Mouse (Mus musculus): ENCODE data around the gene Glg1.
A peak's percentile ranks its signal among the peaks of the same experiment; 100 is the strongest.
"Not testable (repeated sequence)": the region's sequence is repeated elsewhere in the genome, so short reads cannot be mapped to it uniquely, and the experiment has no call there.

Gene Glg1

GRCm38 (mm10) chr8:111155721-111156436, 103.1 kb downstream of the Glg1 start:
- DNase-seq (ENCODE audit: low spot score in 2 of 2): no peak

DNA sequence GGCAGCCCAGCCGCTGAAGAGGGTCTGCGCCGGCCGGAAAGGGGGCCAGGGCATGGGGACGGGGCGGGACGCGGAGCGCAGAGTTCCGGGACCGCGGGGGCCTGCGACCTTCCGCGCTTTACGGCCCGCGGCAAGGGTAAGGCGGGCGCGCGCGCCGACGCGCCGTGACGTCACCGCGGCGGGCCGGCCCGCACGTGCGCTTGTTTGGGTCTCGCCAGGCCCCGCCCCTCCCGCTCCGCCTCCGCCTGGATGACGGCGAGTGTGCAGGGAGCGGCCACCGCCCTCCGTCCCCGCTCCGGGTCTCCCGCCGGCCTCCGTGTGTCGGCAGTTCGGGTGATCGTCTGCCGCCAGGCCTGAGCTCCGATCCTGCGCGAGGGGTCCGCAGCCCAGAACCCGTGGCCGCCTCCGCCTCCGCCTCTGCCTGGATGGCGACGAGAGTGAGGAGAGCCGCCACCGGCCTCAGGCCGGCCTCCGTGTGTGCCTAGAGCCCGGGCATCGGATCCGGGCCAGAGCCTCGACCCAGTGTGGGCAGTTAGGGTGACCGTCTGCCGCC, 113.5 kb downstream of the Glg1 start:
- DNase-seq (ENCODE audit: low spot score in 2 of 2): peak; percentile 92 to 93

- DNase-seq (ENCODE audit: low spot score in 2 of 2): not testable (repeated sequence)
These were observed 114.0 kb downstream of the Glg1 start for GRCm38 (mm10) chr8:111144901-111145459.

DNA sequence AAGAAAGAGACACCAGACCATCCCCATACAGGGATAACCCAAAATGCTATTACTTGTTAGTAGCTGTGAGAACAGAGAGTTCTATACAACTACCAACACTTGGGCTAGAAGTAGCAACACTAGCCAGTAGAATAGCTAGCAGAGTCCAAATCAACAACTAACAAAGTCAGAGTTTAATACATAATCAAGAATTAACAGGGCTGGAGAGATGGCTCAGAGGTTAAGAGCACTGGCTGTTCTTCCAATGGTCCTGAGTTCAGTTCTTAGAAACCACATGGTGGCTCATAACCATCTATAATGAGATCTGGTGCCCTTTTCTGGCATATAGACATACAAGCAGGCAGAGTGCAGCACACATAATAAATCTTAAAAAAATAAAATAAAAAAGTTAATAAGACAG, 116.5 kb downstream of the Glg1 start:
- no peak for DNase-seq (ENCODE audit: low spot score in 2 of 2)

GRCm38 (mm10) chr8:111130756-111131155, 128.3 kb downstream of the Glg1 start:
- peak in 1 of 2 experiments; percentile 13 for DNase-seq (ENCODE audit: low spot score in 2 of 2)

DNA sequence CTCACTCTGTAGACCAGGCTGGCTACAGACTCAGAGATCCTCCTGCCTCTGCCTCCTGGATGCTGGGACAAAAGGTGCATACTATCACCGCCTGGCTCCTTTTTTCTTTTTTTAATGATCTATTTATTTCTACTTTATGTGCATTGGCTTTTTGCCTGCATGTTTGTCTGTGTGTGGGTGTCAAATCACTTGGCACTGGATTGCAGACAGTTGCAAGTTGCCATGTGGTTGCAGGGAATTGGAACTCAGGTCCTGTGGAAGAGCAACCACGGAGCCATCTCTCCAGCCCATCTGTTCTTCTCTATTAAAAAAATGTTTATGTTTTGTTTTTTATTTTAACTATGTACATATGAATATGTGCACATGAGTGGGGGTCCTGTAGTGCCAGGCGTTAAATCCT, 139.5 kb downstream of the Glg1 start:
- DNase-seq (ENCODE audit: low spot score in 2 of 2): no peak

DNA sequence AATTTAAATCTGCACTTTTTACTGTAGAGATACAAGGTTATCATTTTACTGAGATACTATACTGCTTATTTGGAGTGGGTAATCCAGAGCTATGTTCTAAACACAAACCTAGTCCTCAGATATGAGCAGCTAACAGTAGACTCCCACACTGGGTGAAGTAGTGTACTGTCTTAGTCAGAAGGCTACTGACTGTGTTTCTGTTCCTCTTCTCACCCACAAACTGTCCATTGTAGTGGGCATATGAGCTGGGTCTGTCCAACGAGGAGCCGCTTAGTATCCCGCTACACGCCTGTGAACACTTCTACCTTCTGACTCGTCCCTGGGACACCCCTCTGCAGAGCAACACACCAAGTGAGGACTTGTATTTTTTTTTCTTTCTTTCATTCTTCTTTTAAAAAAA, 144.1 kb downstream of the Glg1 start:
- DNase-seq (ENCODE audit: low spot score in 2 of 2): no peak
